Mouse (Mus musculus) adrenal gland, adult 8-10 months (tissue): ENCODE measurements at regions not wholly inside any gene's neighbourhood (a gene's known extent, or its start where the extent isn't known, plus 50 kb on each side); places are given as distances from the start of the nearest gene placed in this dataset.

Source experiments
- DNase-seq: peaks from one replicate; pipeline ENCODE4 v3.0.0; 2022

GRCm38 (mm10) chr6:100923070-100923469 lies 89.6 kb downstream of the Ppp4r2 start:
- DNase-seq: no peak

GRCm38 (mm10) chr6:100923686-100924085 lies 90.3 kb downstream of the Ppp4r2 start:
- no peak for DNase-seq

DNA sequence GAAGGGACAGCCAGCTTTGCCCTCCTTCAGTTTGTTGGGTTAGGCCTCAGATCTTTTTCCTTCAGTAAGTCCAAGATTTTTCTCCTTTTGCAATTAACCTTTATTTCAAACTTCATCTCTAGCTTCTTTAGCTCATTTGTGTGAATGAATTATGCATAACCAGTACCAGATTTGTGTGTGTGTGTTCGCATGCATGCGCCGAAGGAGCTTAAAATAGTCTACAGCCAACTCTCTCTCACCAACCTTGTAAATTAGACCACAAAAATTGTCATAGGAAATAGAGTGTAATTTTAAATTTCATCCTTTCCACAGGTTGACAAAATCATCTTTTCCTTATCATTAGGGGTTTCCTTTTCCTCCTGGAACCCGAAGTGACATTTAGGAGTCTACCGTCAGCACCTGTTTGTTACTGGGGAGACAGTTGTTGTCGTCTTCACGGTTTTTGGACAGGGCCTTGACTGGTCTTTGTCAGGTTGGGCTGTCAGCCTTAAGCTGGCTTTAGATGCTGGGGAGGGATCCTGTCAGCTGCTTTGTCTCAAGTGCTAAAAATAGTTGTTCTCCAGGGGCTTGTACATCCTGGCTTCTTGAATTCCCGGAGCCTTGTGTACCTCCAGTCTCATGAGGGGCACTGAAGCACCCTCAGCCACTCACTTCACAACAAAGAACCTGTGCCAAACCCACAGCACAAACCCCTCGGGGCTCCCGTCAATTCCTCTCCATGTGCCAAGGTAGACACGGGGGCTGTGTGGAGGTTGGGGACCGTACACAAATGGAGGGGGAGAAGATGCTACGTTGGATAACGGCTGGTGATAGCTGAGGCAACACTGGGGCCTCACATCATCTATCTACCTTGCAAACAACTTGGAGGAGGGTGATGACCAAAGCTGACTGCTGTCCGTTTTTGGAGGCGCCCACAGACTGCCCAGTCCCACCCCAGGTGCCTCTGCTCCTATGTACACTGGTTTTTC lies 95.7 kb downstream of the Ppp4r2 start:
- DNase-seq: no peak

GRCm38 (mm10) chr6:100929759-100930358 lies 96.4 kb downstream of the Ppp4r2 start:
- DNase-seq: no peak

GRCm38 (mm10) chr6:100930706-100931105 lies 97.3 kb downstream of the Ppp4r2 start:
- no peak for DNase-seq

DNA sequence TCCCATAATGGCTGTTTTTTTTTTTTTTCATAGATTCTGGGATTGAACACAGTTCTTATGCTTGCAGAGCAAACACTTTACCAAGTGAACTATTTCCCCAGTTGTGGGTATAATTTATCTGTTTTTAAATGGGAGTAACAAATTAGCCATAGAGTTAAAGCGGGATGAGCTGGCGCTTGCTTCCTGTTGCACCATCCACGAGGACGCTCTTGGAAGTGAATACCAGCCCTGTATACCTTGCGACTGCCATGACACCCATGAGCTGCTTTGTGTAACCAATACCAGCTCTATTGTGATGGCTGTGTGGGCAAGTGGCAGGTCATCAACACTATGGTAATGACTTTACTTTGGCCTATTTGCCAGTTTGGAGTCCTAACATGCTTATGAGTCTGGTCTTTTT lies 101.0 kb downstream of the Ppp4r2 start:
- no peak for DNase-seq

DNA sequence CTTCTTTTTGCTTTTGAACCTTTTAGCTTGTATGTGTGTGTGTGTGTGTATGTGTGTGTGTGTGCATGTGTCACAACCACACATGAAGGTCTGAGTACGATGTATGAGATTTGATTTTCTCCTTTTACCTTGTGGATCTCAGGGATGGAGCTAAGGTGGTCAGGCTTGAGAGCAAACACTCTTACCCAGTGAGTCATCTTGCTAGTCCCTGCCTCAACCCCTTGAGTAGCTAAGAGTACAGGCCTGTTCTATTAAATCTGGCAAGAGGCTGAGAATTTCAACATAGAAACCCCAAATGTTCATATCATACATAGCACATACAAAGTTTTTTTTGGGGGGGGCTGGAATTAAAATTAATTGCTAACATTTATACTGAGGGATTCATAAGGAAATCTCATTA lies 104.4 kb downstream of the Ppp4r2 start:
- no peak for DNase-seq

- no peak for DNase-seq
Measured at GRCm38 (mm10) chr6:100938376-100938775, 105.0 kb downstream of the Ppp4r2 start.

DNA sequence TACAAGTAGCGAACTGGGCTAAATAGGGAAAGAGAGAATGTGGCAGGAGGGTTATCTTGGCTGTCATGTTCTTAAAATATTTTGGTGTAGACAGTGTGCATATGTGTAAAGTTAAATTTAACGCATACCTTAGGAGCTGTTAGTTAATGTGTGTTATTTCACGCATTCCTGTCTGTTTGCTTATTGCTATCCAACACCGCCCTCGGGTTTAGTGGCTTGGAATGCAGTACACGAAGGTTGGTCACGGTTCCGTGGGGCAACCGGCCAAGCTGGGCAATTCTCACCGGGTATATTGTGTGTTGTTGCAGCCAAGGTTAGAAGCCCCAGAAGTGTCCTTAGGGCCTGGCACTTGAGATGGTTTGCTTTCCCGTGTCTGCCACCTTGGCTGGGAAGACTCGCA lies 105.6 kb downstream of the Ppp4r2 start:
- no peak for DNase-seq

- DNase-seq: no peak
Measured at GRCm38 (mm10) chr6:100939766-100940165, 106.3 kb downstream of the Ppp4r2 start.

DNA sequence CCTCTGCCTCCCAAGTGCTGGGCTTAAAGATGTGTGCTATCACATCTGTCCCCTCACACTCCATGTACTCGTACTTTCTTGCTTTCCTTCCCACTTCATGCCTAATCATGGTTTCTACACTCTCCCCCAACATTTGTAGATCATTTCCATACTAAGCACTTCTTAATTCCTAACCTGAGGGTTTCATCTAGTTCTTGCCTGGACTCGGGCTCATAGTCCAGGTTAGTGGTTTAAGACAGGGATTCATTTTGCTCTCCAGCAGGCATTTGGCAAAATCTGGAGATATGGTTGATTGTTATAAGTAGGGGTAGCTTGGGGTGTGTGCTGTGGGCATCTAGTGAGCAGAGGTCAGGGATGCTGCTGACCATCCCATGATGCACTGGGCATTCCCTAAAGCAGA lies 108.3 kb downstream of the Ppp4r2 start:
- no peak for DNase-seq

GRCm38 (mm10) chr6:100942956-100943355 lies 109.5 kb downstream of the Ppp4r2 start:
- no peak for DNase-seq

- no peak for DNase-seq
Measured at GRCm38 (mm10) chr6:100945796-100946195, 112.4 kb downstream of the Ppp4r2 start.

DNA sequence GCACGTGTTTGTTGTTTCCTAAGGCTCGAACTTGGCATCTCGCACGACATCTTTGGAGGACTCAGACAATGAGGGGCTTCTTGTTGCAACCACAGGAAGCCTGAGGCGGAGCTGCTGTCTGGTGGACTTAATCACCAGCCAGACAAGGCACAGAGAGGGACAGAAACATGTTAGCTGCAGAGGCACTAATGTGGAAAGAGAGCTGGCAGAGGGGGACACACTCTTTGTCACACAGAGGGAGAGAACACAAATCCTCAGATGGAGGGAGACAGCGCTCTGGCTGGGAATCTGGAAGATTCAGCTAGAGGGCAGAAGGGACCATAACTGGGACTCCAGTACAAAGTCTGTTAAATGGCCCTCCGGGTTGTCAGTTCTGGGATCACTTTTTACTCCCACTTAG lies 114.9 kb downstream of the Ppp4r2 start:
- DNase-seq: no peak

DNA sequence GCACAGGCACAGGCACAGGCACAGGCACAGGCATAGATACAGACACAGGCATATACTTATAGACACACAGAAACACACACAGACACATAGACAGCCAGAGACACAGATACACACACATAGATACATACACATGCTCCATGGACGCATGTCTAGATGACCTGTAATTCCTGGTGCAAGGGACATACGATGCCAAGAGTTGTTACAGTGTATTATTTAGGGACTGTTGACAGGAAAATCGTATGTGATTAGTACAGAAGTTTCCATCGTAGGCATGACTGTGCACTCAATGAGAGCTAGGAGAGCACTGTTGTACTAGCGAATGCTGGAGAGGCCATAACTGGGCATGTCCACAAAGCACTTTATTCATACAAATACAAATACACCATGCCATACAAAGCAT lies 118.2 kb downstream of the Ppp4r2 start:
- DNase-seq: no peak

- no peak for DNase-seq
Measured at GRCm38 (mm10) chr6:100952470-100952869, 119.0 kb downstream of the Ppp4r2 start.

DNA sequence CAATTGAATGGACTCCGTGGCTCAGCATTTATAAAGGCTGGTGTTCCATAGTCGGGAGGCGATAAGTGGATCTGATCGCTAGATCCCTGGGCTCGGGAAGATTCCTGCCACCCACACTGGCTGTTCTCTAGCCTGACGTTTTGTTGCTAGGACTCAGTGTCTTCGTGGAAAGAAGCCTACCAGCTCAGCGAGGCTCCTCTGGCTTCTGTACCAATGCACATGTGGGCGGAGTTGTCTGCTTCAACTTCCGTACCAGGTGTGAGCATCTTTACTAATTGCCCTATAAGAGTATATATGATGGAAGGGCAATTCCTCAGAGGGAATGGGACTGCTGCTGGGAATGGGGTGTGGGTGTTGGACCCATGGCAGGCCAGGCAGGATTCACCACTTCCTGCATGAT lies 121.1 kb downstream of the Ppp4r2 start:
- DNase-seq: no peak

DNA sequence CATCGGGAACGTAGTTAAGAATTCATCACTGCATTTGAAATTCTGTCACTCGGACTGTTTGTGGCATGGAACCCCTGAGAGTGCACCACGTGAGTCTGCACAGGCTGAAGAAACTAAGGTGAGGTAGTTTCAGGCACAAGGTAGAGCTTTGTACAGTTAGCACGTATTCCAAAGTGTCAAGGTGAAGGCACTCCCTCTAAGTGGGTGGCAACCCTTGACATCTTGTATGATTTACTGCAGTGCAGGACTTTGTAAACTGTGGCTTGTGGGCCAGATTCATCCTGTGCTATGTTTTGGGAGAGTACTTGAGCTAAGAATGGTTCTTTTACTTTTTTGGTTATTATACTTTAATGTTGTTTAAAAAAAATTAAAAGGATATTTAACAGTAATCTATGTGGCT lies 133.1 kb downstream of the Ppp4r2 start:
- no peak for DNase-seq

GRCm38 (mm10) chr6:100968080-100968856 lies 134.8 kb downstream of the Ppp4r2 start:
- DNase-seq: no peak

- DNase-seq: no peak
Measured at GRCm38 (mm10) chr6:100968960-100969359, 135.5 kb downstream of the Ppp4r2 start.

GRCm38 (mm10) chr6:100970810-100971447 lies 137.5 kb downstream of the Ppp4r2 start:
- no peak for DNase-seq

DNA sequence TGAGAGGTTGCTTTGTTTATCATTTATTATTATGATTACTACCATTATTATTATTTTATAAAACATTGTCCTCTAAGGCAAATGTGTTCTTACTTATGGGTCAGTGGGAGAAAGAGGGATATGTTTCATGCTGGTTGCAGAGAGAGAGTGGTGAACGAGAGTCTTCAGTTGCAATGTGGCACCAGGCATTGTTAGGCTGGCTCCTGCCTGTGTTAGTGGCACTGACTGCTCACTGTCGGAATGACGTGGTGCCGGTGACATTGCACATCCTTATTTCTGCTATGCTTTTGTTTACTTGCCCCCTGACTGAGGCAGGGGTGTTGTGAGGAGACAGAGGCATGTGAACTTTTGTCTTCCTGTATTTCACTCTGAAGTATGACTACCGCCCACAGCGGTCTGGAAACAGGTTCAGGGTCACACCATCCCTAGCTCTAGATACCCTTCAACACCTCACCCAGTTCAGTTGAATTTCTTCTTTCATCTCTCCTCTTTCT lies 138.1 kb downstream of the Ppp4r2 start:
- no peak for DNase-seq
